Mouse (Mus musculus) left cerebral cortex, postnatal 14 days (tissue): ENCODE data around the gene Cdh15. TPM values are rescaled to one million over a fixed set of nuclear protein-coding genes. Genes with fewer than 3 reads are reported as not detected.

Experiments
- DNase-seq, 2 experiments: peaks; one replicate each; pipeline ENCODE4 v3.0.0; 2021 to 2022; ENCODE audit warnings: low spot score in 2 of 2, mixed read lengths in 1 of 2
- intact Hi-C: fragments of 180-260 bp; cut with DNase I; formaldehyde crosslinking; loops from one replicate; pipeline ENCODE4 v1.15.1; 2025
- total RNA-seq, 2 experiments: library from RNA; stranded (reverse); gene quantifications; 2 replicates each; pipeline ENCODE4 v1.2.3; 2021

Cdh15 gene
- total RNA-seq, 2 experiments from 2014 or later = 1.1 TPM

DNA sequence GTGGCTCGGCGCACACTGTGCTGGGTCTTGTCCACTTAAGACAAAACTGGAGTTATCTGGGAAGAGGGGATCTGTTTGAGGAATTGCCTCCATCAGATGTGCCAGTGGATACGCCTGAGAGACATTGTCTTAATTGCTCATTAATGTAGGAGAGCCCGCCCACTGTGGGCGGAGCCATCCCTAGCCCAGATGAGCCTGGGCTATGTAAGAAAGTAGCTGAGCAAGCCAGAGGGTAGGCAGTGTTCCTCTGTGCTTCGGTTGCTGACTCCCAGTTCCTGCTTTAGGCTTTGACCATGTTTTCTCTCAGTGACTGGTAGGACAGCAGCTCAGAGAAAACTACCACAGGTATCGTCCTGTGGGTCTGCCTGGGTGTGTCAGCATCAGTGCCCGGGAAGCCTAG, 13.3 kb upstream of the Cdh15 start:
- no peak for DNase-seq
- intact Hi-C loops = loop anchor here (5.0 kb wide), 1 partner anchor 332 kb away; no protein-coding TSS in a partner anchor

DNA sequence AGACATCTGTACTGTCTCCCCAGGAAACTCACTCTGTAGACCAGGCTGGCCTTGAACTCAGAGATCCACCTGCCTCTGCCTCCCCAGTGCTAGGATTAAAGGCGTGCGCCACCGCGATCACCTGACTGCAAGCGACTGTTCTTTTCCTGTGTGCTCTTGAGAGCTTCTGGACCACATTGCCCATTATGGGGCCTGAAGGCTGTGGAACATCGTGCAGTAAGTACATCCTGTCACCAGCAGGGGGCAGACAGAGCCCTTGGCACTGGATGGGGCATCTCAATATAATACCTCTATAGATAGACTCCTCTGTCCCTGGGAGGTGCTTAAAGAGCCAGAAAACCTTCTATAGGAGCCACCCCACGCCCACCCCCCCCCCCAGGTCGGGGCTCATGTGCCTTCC, 12.8 kb upstream of the Cdh15 start:
- peak; percentile 79 to 83 for DNase-seq
- intact Hi-C loops = loop anchor here (5.0 kb wide), 2 partner anchors 333 to 367 kb away; no protein-coding TSS in a partner anchor

DNA sequence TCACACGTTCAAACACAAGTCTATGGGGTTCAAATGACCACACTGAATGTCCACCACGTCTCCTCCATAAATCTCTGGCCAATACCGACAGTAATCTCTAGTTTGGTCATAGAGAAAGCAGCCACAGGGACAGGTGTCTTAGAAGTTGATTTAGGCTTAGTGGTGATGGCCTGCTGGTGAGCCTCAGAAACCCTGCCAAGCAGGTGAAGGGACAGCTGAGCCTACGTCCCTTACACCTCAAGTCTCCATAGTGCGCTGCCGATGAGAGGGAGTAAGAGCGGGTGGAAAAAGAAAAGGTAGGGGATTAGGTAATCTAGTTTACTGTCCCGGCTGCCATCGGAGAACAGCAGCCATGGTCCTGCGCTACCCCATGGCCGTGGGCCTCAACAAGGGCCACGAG, 11.6 kb upstream of the Cdh15 start:
- no peak for DNase-seq
- intact Hi-C loops = loop anchor here (5.0 kb wide), 1 partner anchor 366 kb away; no protein-coding TSS in a partner anchor

DNA sequence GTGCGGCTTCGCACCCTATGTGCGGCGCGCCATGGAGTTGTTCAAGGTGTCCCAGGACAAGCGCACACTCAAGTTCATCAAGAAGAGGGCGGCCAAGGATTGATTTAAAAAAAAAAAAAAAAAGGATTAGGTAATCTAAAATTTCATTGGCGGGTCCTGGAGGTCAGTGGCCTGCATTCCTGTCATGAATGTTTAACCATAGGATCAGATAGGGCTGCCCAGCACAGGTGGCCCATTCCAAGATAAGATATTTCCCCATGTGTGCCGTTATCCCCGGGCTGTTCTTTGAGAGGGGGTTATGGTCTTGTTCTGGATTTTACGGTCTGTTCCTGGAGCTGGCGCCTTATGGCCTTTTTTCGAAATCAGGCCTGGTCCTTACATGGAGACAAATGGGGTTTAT, 11.1 kb upstream of the Cdh15 start:
- DNase-seq = no peak
- intact Hi-C loops = loop anchor here (5.0 kb wide), 1 partner anchor 366 kb away; no protein-coding TSS in a partner anchor

DNA sequence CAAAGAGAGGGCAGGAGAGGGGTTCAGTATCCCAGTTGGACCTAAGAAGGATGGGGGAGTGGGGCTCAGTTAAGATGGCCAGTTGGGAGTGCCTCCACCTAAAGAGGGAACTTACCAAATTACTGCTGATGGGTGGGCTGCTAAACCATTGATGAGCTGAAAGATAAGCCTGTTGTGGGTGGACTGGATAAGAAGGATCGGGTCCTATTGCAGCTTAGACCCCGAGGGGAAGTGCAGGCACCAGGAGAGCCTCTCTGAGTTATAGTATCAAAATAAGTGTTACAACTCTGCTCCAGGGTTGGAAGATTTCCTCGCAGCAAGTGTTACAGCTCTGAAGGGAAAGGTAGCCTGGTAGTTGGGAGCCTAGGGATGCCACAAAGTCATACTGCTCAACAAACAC, 3.6 kb upstream of the Cdh15 start:
- intact Hi-C loops = no loop called here
- no peak for DNase-seq

DNA sequence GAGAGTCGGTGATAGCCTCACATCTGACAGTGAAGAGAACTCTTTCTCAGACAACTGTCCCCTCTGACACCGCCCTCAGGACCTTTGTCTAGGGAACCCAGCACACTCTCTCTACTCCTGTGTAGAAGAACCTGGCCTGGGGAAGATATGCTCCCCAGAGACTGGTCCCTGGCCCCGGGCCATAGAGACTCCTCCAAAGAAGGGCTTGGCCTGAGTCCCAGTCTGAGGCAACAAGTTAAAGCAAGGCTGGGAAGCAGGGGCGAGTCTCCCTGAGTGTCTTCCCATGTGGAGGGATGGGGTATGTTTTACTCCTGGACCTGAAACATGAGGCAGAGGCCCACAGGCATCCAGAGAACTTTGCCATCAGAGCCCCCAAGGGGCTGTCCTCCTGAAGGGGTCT, 2.1 kb upstream of the Cdh15 start:
- DNase-seq = no peak

DNA sequence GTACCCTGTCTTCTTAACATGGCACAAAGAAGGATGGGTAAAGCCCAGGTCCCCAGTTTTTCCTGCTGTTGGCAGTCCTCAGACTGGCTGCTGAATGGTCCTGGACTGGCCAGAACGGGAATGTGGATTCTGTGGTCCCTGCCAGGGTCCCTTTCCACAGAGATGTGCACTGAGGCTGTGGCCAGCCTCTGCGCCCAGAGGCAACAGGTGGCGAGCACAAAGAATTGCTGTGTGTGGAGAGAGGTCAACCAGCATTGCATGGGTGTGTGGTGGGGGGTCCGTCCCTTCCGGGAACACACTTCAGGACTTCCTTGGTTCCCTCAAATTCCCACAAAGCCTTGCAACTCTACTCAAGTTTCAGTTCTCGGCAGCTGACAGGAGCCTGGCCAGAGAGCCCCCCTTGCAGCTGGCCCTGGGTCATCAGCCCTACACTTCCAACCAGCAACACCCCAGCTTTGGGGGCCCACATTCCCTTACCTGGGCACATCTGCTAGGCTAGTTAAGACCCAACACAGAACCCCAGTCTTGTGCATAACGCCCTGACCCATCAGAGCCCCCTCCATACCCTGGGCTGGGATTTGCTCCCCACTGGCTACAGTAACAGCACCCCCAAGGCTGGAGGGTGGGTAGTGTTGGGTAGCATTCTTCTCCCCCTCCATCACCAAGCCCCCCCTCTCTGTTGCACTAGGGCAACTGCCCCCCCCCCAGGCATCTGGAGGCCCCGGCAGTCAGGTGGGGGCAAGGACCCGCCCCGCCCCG, 1.6 kb downstream of the Cdh15 start:
- intact Hi-C loops = no loop called here
- no peak for DNase-seq

More for the DNA sequence above, 2.1 kb upstream of the Cdh15 start:
- intact Hi-C loops = no loop called here

DNA sequence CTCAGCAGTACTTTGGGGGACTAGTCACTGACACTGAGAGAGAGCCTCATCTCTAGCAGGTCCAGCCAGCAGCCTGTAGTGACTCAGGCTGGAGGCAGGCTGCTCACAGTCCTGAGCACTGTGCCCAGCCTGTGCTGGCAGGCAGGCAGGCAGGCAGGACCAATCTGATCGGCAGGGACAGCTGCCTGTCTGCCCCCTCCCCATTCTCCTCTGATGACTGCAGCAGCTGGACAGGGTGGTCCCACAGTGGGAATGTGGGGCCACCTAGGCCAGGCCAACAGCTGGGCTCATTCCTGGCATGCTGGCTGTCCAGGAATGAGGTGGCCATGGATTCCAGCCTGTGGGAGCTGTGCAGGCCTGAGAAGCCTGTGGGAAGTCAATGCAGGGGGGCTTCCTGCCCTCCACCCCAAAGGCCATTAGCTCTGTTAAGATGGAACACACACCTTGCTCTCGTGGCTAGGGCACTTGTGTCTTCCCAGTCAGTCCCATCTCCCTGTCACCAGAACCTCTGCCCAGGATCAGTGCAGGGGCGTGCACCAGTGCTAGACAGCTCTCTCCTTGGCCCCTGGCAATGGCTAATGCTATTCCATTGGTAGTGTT, 3.0 kb downstream of the Cdh15 start:
- intact Hi-C loops = no loop called here
- DNase-seq = no peak

DNA sequence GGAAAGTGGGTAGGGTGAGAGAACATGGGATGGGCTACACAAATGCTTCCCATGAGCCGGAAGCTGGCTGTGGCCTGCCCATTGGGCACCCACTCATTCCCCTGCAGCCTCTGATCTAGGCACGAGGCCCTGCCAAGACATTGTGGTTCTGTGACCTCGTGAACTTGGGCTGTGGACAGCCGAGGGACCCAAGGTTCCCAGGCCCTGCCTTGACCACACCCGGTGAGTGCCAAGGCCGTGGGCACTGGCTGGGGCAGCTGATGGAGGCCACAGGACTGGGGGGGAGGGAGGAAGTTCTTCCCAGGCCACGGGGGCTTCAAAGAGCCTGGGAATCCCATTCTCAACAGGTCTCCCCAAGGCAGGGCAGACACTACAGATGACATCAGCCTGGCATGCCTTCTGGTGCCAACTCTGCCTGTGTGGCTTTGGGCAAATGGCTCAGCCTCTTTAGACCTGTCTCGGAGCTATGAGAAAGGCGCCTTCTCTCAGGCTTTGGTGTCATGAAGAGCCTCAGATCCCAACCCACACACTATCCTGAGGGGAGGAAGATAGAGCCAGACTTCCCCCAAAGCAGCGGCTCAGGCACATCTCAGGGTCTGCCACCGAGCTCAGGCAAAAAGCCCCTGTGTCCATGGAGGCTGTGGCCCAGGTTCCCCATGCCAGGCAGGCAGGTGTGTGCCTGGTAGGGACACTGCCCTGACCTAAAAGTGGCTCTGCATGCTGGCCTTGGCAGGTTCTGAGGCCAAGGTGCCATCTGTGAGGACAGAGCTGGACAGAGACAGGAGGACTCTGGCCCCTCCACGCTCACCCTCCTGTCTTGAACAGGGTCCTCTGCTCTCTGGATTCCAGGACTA, 4.2 kb downstream of the Cdh15 start:
- DNase-seq = no peak
- intact Hi-C loops = no loop called here

DNA sequence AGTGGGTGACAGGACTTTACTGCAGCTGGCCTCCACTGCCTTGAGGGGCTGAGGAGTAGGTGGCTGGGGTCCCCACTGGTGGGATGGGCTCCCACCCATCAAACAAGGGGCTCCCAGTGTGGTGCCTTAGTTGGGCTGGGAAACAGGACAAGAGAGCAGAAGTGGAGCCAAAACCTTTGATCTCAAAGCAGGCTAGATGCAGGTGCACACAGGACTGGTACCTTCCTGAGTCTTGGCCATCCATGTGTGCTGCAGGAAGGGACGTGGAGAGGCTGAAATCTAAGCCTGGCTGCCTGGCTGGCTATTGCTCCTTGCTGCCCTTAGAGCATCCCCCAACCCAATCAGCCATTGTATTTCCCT, 4.8 kb downstream of the Cdh15 start:
- intact Hi-C loops = no loop called here
- DNase-seq = no peak

DNA sequence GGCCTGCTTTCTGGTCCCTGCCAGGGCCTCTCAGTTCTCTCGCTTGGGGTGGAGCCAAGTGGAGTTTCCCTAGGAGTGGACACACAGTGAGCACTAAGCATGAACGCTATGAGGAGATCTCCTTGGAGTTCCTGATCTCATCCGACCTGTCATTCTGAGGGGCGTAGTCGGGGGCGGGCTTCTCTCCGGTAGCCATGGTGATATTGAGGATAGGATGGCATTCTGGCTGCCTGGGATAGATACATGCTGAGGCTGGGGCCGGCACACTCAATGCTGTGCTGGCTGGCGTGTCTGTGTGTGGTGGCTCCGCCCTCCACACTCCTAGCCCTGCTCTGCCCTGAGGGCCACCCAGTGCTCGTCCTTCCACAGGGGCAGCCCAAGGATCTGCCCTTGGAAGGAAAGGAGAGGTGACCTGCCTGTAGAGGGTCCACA, 5.6 kb downstream of the Cdh15 start:
- DNase-seq = peak; percentile 26 to 35
- intact Hi-C loops = no loop called here

DNA sequence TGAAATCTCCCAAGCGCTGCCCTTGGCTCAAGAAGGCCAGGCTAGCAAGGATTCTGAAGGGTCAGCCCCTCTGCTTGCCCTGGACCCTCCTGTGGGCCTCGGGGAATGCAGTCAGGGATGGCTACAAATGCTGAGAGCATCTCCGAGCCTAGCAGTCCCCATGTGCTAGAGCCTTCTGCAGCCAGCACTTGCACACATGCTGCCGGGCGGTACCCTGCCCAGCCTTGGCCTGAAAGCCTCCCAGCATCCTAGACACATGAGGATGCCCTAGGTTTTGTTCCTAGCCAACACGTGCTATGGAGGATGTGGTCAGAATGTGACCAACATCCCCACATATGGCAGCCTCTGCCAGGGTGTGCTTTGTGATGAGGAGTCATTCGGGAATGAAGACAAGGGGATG, 6.6 kb downstream of the Cdh15 start:
- no peak for DNase-seq
- intact Hi-C loops = no loop called here

DNA sequence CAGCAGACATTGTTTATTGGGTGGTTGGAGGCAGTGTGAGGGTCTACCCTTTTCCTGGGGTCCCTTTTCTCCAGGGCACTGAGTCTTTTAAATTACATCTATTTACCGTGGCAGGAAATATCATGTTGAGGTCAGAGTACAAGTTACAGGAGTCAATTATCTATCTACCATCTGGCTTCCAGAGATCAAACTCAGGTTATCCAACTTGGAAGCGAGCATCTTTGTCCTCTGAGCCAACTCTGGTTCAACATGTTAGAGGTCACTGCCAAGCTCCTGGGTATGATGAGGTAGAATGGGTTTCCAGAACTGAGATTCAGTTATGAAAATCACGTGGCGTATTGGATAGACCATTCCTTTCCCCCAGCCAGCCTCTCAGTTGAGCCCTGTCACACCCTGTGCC, 7.4 kb downstream of the Cdh15 start:
- DNase-seq = no peak
- intact Hi-C loops = no loop called here

DNA sequence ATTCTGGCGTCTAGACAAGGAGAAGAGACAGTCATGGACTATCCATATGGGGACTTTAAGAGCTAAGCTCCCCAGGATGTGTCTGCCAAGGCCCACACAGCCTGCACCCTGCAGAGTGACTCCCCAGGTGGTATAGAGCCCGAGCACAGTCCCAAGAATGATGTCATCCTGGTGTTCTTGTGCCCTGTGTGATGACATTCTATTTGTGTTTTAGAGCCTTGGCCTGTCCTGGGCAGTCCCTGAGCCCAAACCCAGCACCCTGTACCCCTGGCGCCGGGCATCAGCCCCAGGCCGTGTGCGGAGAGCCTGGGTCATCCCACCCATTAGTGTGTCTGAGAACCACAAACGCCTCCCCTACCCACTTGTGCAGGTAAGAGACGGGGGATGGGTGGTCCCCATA, 8.5 kb downstream of the Cdh15 start:
- intact Hi-C loops = no loop called here
- no peak for DNase-seq

DNA sequence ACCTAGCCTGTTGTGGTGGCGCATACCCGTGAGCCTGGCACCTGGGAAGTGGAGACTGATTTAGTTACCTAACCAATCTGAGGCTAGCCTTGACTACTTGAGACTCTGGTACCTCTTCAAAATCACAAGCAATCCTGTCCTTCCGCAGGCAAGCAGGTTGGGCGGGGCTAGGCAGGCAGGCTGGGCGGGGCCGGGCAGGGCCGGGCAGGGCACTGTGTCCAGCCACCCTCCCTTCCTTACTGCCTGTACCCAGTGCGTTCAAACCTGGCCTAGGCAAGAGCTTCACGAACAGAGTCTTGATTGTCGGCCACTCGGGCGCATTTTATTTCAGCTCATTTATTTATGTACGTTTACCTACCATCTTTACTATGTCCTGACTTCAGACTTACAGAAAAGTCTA, 12.1 kb downstream of the Cdh15 start:
- DNase-seq = no peak
- intact Hi-C loops = no loop called here

DNA sequence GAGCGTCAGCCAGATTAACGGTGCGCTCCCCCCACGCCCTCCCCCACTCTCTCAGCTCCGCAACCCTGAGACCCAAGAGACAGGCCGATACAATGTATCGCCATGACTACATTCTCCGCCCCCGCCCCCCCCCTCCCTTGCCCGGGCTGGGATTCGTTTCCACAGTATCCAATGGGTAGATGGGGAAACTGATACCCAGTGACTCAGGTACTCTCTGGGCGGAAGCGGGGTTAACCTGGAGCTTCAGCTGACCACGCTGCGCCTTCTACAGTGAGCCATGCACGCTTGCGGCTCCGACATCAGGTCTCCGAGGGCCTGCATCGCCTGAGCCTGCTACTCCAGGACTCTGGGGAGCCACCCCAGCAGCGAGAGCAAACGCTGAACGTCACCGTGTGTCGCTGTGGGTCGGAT, 17.0 kb downstream of the Cdh15 start:
- DNase-seq = no peak
- intact Hi-C loops = no loop called here

DNA sequence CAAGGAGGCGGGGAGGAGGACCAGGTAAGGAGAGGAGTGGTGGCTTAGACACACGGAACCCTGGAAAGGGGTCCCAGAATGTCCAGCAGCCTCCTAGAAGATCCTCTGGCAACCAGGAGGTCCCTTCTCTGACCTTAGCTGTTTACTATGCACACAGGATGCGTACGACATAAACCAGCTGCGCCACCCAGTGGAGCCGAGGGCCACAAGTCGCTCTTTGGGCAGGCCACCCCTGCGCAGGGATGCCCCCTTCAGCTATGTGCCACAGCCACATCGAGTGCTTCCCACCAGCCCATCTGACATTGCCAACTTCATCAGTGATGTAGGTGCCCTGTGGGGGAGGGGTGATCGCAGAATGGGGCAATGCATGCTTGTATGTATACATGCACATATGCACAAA, 17.7 kb downstream of the Cdh15 start:
- peak in 1 of 2 experiments; percentile 32 for DNase-seq
- intact Hi-C loops = no loop called here

DNA sequence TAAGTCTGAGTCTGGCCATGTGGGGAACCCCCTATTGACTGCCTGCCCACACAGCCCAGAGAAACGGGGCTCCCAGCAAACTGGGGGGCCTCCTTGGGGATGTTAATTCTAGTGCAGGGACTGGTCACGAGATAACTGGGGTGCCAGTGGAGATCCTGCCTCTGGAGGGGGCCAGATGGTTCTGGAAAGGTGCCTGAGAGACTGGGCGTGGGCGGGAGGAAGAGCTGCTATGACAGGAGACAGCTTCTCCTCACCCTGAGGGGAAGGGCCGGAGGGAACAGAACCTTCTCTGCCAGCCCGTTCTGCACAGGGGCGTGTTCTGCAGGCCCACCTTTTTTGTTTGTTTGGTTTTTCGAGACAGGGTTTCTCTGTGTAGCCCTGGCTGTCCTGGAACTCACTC, 18.5 kb downstream of the Cdh15 start:
- no peak for DNase-seq
- intact Hi-C loops = no loop called here

DNA sequence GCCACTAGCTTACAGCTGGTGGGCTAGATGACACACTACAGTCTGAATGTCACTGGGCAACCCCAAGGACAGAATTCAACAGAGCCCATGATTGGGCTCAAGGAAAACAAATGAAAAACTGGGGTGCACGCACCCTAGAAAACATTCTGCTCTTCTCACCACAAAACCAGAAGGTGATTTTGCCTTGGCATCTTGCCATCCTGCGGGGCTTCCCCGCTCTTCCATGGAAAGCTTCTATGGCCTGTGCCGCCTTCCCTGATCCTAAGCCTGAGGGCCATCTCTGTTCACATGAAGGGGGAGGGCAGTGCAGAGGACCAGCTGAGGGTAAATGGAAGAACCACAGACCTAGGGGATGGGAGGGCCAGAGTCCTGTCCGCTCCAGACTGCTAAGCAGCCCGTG, 20.2 kb downstream of the Cdh15 start:
- intact Hi-C loops = no loop called here
- no peak for DNase-seq

DNA sequence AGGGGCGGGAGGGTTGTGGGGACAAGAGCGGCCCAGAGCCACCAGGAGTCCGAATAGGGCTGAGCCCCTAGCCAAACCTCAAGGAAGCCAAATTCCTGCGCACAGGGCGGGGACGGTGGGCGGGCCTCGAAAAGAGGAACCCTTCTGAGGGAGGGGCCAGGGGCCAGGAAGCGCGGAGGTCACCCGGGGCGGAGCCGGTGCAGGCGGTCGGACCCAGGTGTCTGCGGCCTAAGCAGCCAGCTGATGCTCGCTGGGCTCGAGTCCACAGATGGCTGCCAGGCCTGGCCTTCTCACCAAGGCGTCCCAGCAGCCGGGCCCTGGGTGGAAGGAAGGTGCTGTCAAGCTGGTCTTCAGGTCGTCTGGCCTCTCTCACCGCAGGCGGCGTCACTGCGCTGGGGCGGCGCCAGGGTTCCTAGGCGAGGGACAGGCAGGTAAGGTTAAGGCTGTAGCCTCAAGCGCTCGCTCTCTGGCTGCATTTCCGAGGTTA, 22.7 kb downstream of the Cdh15 start:
- no peak for DNase-seq
- intact Hi-C loops = no loop called here
